Mouse (Mus musculus) midbrain, embryonic 16.5 days (tissue): ENCODE data around the gene Cenpp. TPM values are rescaled to one million over a fixed set of nuclear protein-coding genes. Genes with fewer than 3 reads are reported as not detected.

ENCODE experiments used
- polyA plus RNA-seq: library from polyadenylated mRNA; unstranded; fragments of >200 nt; fragmentation: Nextera tagmentation; extraction: Ambion mirVana; gene quantifications from 2 replicates; pipeline ENCODE4 v1.2.1, GENCODE M21; 2015

Cenpp gene
- polyA plus RNA-seq, 1 experiment from 2014 or later = 6.6 TPM

Other genes starting within 250 kb of the Cenpp start
- gene Ippk, start 231.5 kb downstream of the Cenpp start, polyA plus RNA-seq = 13.2 and 14.1 TPM in 2 replicates
- 0.53 and 0.55 TPM in 2 replicates for gene Tes3-ps, start 159.5 kb downstream of the Cenpp start, polyA plus RNA-seq
- gene Ecm2, start 148.0 kb downstream of the Cenpp start, polyA plus RNA-seq = 1.8 and 1.9 TPM in 2 replicates
- gene Aspn, start 108.3 kb downstream of the Cenpp start, polyA plus RNA-seq = 1.0 and 1.1 TPM in 2 replicates
- gene Omd, start 70.3 kb downstream of the Cenpp start, polyA plus RNA-seq = 0.72 and 0.91 TPM in 2 replicates
- 10.7 and 11.4 TPM in 2 replicates for gene Ogn, start 44.7 kb downstream of the Cenpp start, polyA plus RNA-seq
- 13.4 and 18.7 TPM in 2 replicates for gene Nol8, start 293 bp upstream of the Cenpp start, polyA plus RNA-seq
- 46.7 and 47.2 TPM in 2 replicates for gene Iars, start 29.3 kb upstream of the Cenpp start, polyA plus RNA-seq
- not detected in 2 replicates for gene Gm30302, start 146.2 kb upstream of the Cenpp start, polyA plus RNA-seq